Mouse (Mus musculus): Measurements from ENCODE around the gene Tril. TPM values are rescaled to one million over a fixed set of nuclear protein-coding genes. Genes with fewer than 3 reads are reported as not detected.
A peak's percentile ranks its signal among the peaks of the same experiment; 100 is the strongest.

Tril gene
- 19.5 and 23.2 TPM in 2 replicates for polyA plus RNA-seq (2016; fragmentation: Nextera tagmentation; extraction: Ambion mirVana)

- ATAC-seq (ENCODE audit: low FRiP score) = peak; percentile 53
- Histone ChIP-seq H3K4me2 (peak within 1 kb of the TSS; percentile 89), H3K27ac (peak within 1 kb of the TSS; percentile 68), H3K36me3 (replicated peaks) (no peaks in the 10 kb centered on the region), H3K4me3 (replicated peaks) (peak within 1 kb of the TSS; percentile 58), H3K27me3 (peaks cover 77% of the 10 kb centered on the region), H3K9ac (peak within 1 kb of the TSS; percentile 74), H3K9me3 (no peaks in the 10 kb centered on the region), H3K4me1 (peaks cover 43% of the 10 kb centered on the region)
- under 1% methylated on average over 43 of the region's 43 CpGs for WGBS
Measured at GRCm38 (mm10) chr6:53820486-53820985, at the start of gene Tril. TSS of gene Tril (minus strand) at chr6:53820830.

- Histone ChIP-seq H3K27ac (no peak overlapping the region), H3K36me3 (replicated peaks) (no peaks in the 10 kb centered on the region), H3K4me1 (no peaks in the 10 kb centered on the region), H3K27me3 (no peaks in the 10 kb centered on the region), H3K9me3 (no peaks in the 10 kb centered on the region), H3K4me3 (replicated peaks) (no peak overlapping the region), H3K9ac (no peak overlapping the region), H3K4me2 (no peak overlapping the region)
- no peak for ATAC-seq (ENCODE audit: low FRiP score)
- 74% methylated on average over 2 of the region's 2 CpGs for WGBS
Measured at GRCm38 (mm10) chr6:53863011-53863410, 42.4 kb upstream of the Tril start.

- no peak overlapping the region for H3K9ac ChIP-seq
- no peaks in the 10 kb centered on the region for H3K36me3 ChIP-seq (replicated peaks)
- H3K4me2 ChIP-seq = no peak overlapping the region
- H3K4me3 ChIP-seq (replicated peaks) = no peak overlapping the region
- H3K4me1 ChIP-seq = peaks cover 8% of the 10 kb centered on the region
- no peak overlapping the region for H3K27ac ChIP-seq
- no peak for ATAC-seq (ENCODE audit: low FRiP score)
- no peaks in the 10 kb centered on the region for H3K9me3 ChIP-seq
- no peaks in the 10 kb centered on the region for H3K27me3 ChIP-seq
- WGBS = 45% methylated on average over 1 of the region's 1 CpGs
Measured at GRCm38 (mm10) chr6:53859106-53859505, 38.5 kb upstream of the Tril start.

GRCm38 (mm10) chr6:53857822-53858221 lies 37.2 kb upstream of the Tril start:
- no peak overlapping the region for H3K4me3 ChIP-seq (replicated peaks)
- 77% methylated on average over 7 of the region's 7 CpGs for WGBS

GRCm38 (mm10) chr6:53856775-53857174 lies 36.1 kb upstream of the Tril start:
- no peaks in the 10 kb centered on the region for H3K36me3 ChIP-seq (replicated peaks)
- H3K27ac ChIP-seq = no peak overlapping the region
- peaks cover 8% of the 10 kb centered on the region for H3K4me1 ChIP-seq
- no peak overlapping the region for H3K4me3 ChIP-seq (replicated peaks)
- H3K9me3 ChIP-seq = no peaks in the 10 kb centered on the region
- no peaks in the 10 kb centered on the region for H3K27me3 ChIP-seq
- WGBS = 82% methylated on average over 2 of the region's 2 CpGs
- H3K4me2 ChIP-seq = no peak overlapping the region
- H3K9ac ChIP-seq = no peak overlapping the region
- ATAC-seq (ENCODE audit: low FRiP score) = no peak

More at GRCm38 (mm10) chr6:53857822-53858221, 37.2 kb upstream of the Tril start:
- ATAC-seq (ENCODE audit: low FRiP score) = no peak
- Histone ChIP-seq H3K4me1 (peaks cover 8% of the 10 kb centered on the region), H3K27me3 (no peaks in the 10 kb centered on the region), H3K9me3 (no peaks in the 10 kb centered on the region), H3K4me2 (no peak overlapping the region), H3K27ac (no peak overlapping the region), H3K36me3 (replicated peaks) (no peaks in the 10 kb centered on the region), H3K9ac (no peak overlapping the region)

GRCm38 (mm10) chr6:53854971-53855856 lies 34.6 kb upstream of the Tril start:
- Histone ChIP-seq H3K4me3 (replicated peaks) (no peak overlapping the region), H3K4me2 (no peak overlapping the region), H3K27me3 (no peaks in the 10 kb centered on the region), H3K4me1 (peaks cover 8% of the 10 kb centered on the region), H3K27ac (no peak overlapping the region), H3K36me3 (replicated peaks) (no peaks in the 10 kb centered on the region), H3K9ac (no peak overlapping the region), H3K9me3 (no peaks in the 10 kb centered on the region)
- WGBS = 81% methylated on average over 12 of the region's 12 CpGs
- ATAC-seq (ENCODE audit: low FRiP score) = no peak

GRCm38 (mm10) chr6:53854226-53854625 lies 33.6 kb upstream of the Tril start:
- Histone ChIP-seq H3K4me3 (replicated peaks) (no peak overlapping the region), H3K4me2 (no peak overlapping the region), H3K9me3 (no peaks in the 10 kb centered on the region), H3K27ac (no peak overlapping the region), H3K27me3 (no peaks in the 10 kb centered on the region), H3K4me1 (peaks cover 8% of the 10 kb centered on the region), H3K9ac (no peak overlapping the region), H3K36me3 (replicated peaks) (no peaks in the 10 kb centered on the region)
- ATAC-seq (ENCODE audit: low FRiP score) = no peak
- WGBS = 86% methylated on average over 2 of the region's 2 CpGs

- Histone ChIP-seq H3K4me1 (peaks cover 8% of the 10 kb centered on the region), H3K27me3 (no peaks in the 10 kb centered on the region), H3K4me2 (no peak overlapping the region), H3K4me3 (replicated peaks) (no peak overlapping the region), H3K9me3 (no peaks in the 10 kb centered on the region), H3K27ac (no peak overlapping the region), H3K36me3 (replicated peaks) (no peaks in the 10 kb centered on the region), H3K9ac (no peak overlapping the region)
- ATAC-seq (ENCODE audit: low FRiP score) = no peak
- 90% methylated on average over 3 of the region's 3 CpGs for WGBS
Measured at GRCm38 (mm10) chr6:53853546-53853945, 32.9 kb upstream of the Tril start.

- Histone ChIP-seq H3K27me3 (no peaks in the 10 kb centered on the region), H3K27ac (no peak overlapping the region), H3K36me3 (replicated peaks) (no peaks in the 10 kb centered on the region), H3K4me3 (replicated peaks) (no peak overlapping the region), H3K4me2 (no peak overlapping the region), H3K9ac (no peak overlapping the region), H3K9me3 (no peaks in the 10 kb centered on the region), H3K4me1 (no peaks in the 10 kb centered on the region)
- WGBS = 95% methylated on average over 17 of the region's 17 CpGs
- ATAC-seq (ENCODE audit: low FRiP score) = no peak
Measured at GRCm38 (mm10) chr6:53844626-53845025, 24.0 kb upstream of the Tril start.

- ATAC-seq (ENCODE audit: low FRiP score) = no peak
- Histone ChIP-seq H3K9me3 (no peaks in the 10 kb centered on the region), H3K27ac (no peak overlapping the region), H3K4me1 (peaks cover 14% of the 10 kb centered on the region), H3K9ac (no peak overlapping the region), H3K4me2 (no peak overlapping the region), H3K4me3 (replicated peaks) (no peak overlapping the region), H3K27me3 (peaks cover 34% of the 10 kb centered on the region), H3K36me3 (replicated peaks) (no peaks in the 10 kb centered on the region)
- WGBS = 74% methylated on average over 4 of the region's 4 CpGs
Measured at GRCm38 (mm10) chr6:53825213-53825612, 4.6 kb upstream of the Tril start.

- under 1% methylated on average over 18 of the region's 18 CpGs for WGBS
- H3K9ac ChIP-seq = peak overlapping the region; percentile 74
- no peaks in the 10 kb centered on the region for H3K36me3 ChIP-seq (replicated peaks)
- H3K27ac ChIP-seq = peak overlapping the region; percentile 68; the same call in 1 of the 2 replicates
- ATAC-seq (ENCODE audit: low FRiP score) = no peak; the same call in 1 of the 2 replicates
- H3K27me3 ChIP-seq = peaks cover 72% of the 10 kb centered on the region
- peak overlapping the region; percentile 89 for H3K4me2 ChIP-seq
- peak overlapping the region; percentile 58 for H3K4me3 ChIP-seq (replicated peaks)
- H3K9me3 ChIP-seq = no peaks in the 10 kb centered on the region
- peaks cover 43% of the 10 kb centered on the region for H3K4me1 ChIP-seq
Measured at GRCm38 (mm10) chr6:53821041-53821501, 441 bp upstream of the Tril start.

GRCm38 (mm10) chr6:53819761-53820485 lies 707 bp downstream of the Tril start:
- 0 out of 2 replicates have a peak, but pooled peaks have one; percentile 6 for ATAC-seq (ENCODE audit: low FRiP score)
- Histone ChIP-seq H3K4me1 (peaks cover 43% of the 10 kb centered on the region), H3K27me3 (peaks cover 78% of the 10 kb centered on the region), H3K9me3 (no peaks in the 10 kb centered on the region), H3K4me2 (peak overlapping the region; percentile 89), H3K27ac (peak overlapping the region; percentile 68; the same call in 1 of the 2 replicates), H3K36me3 (replicated peaks) (no peaks in the 10 kb centered on the region), H3K9ac (peak overlapping the region; percentile 74), H3K4me3 (replicated peaks) (peak overlapping the region; percentile 58)
- WGBS = under 1% methylated on average over 61 of the region's 64 CpGs
